Mouse (Mus musculus): ENCODE results near the gene Mrpl4.
A peak's percentile ranks its signal among the peaks of the same experiment; 100 is the strongest.
"Not testable (repeated sequence)": the region's sequence is repeated elsewhere in the genome, so short reads cannot be mapped to it uniquely, and the experiment has no call there.

Gene Mrpl4

DNA sequence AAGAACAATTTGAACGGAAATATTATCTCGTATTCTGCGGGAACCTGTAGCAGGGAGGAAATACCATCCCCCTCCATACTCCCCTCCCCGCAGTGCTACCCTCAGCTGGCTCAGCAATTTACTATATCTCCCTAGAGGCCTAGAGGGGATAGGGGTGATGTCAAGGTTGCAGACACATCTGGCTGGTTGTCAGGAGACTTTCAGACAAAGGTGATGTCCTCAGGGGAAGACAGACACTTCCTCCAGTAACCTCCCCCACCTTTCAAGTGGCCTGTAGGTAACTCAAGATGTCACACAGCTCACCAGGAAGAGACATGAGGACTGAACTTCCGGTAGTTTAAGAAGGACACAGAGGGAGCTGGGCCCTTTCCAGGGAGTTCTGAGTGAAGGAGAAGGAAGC, 19.4 kb upstream of the Mrpl4 start:
- peak in 1 of 2 experiments; percentile 6 for DNase-seq (ENCODE audit: low read depth in 2 of 2, low spot score in 2 of 2)

- DNase-seq (ENCODE audit: low read depth in 2 of 2, low spot score in 2 of 2): no peak
These were observed 15.4 kb upstream of the Mrpl4 start for GRCm38 (mm10) chr9:20986952-20987686.

GRCm38 (mm10) chr9:20987953-20988352, 14.6 kb upstream of the Mrpl4 start:
- DNase-seq (ENCODE audit: low read depth in 2 of 2, low spot score in 2 of 2): no peak

DNA sequence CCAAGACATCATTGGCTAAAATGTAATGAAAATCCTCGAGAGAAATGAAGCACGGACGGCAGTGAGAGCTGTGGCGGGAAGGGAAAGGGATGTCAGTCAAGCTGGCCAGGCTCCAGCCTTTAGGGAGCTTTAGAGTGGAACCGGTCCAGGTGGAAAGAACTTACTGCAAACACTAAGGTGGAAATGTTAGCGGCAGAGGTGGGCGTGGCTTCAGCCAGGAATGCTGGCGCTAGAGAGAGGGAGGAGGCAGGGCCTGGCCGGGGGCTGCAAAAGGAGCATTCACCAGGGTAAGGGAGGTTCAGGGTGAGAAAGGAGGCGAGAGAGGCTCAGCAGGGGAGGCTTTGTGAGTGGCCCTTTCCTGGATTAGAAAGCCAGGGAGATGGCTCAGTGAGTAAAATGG, 11.7 kb upstream of the Mrpl4 start:
- no peak for DNase-seq (ENCODE audit: low read depth in 2 of 2, low spot score in 2 of 2)

DNA sequence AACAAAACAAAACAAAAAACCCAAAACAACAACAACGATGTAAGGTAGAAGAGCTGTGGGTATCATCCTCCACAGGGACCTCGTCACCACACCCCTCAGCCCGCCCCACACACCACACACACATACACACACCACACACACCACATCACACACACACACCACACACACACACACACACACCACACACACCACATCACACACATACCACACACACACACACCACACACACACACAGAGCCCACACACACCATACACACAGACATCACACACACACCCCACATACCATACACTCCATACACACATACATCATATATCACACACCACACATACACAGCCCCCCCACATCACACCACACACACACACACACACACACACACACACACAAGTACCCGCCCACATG, 11.0 kb upstream of the Mrpl4 start:
- no peak for DNase-seq (ENCODE audit: low read depth in 2 of 2, low spot score in 2 of 2)

GRCm38 (mm10) chr9:20993165-20993898, 9.2 kb upstream of the Mrpl4 start:
- no peak for DNase-seq (ENCODE audit: low read depth in 2 of 2, low spot score in 2 of 2)

DNA sequence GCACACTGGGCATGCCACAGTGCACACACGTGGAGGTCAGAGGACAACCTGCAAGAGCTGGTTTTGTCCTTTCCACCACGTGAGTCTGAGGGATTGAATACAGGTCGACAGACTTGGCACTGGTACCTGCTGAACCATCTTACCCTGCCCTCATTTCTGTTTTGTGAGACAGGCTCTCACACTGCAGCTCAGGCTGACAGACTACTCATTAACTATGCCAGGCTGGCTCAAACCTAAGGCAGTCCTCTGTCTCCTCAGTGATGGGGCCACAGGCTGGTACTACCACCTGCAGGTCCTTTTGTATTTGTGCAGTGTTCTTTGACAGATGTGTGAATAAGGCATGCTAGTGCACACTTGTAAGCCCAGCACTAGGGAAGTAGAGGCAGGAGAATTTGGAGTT, 7.5 kb upstream of the Mrpl4 start:
- no peak for DNase-seq (ENCODE audit: low read depth in 2 of 2, low spot score in 2 of 2)

GRCm38 (mm10) chr9:20997065-20997464, 5.5 kb upstream of the Mrpl4 start:
- DNase-seq (ENCODE audit: low read depth in 2 of 2, low spot score in 2 of 2): no peak

GRCm38 (mm10) chr9:20998337-20998736, 4.2 kb upstream of the Mrpl4 start:
- peak in 1 of 2 experiments; percentile 13 for DNase-seq (ENCODE audit: low read depth in 2 of 2, low spot score in 2 of 2)

DNA sequence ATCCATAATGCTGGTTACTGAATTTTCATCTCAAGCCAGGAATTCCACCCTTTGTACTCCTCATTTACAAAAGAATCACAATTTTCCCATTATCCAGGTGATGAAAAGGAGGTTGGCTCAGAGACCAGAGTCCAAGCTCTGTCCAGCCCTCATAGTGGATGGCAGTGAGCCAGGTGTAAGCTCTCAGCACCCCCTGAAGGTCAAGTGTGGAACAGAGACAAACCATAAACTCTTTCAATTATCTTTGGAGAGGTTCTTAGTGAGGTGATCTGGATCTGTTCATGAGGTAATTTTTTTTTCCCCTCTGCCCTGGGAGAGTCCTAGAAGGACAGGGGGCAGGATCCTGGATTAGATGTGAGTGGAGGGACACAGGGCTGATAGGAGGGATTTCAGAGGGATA, 1.7 kb upstream of the Mrpl4 start:
- no peak for DNase-seq (ENCODE audit: low read depth in 2 of 2, low spot score in 2 of 2)

- no peak for DNase-seq (ENCODE audit: low read depth in 2 of 2, low spot score in 2 of 2)
These were observed 812 bp upstream of the Mrpl4 start for GRCm38 (mm10) chr9:21001651-21002200.

DNA sequence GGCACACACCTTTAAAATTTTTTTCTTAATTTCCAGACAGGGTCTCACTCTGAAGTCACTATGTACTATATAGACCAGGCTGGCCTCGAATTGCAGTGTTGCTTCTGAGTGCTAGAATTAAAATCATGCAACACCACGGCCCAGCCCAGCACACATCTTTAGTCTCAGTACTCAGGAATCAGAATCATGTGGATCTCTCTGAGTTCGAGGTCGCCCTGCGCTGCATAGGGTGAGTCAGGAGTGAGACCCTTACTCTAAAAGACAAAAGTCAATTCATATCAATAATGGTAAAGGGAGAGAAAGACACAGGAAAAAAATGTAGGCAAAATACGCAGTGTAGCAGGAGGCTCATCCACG, 290 bp upstream of the Mrpl4 start:
- DNase-seq (ENCODE audit: low read depth in 2 of 2, low spot score in 2 of 2): no peak

- no peak for DNase-seq (ENCODE audit: low read depth in 2 of 2, low spot score in 2 of 2)
These were observed 4.9 kb downstream of the Mrpl4 start for GRCm38 (mm10) chr9:21007313-21007952.

DNA sequence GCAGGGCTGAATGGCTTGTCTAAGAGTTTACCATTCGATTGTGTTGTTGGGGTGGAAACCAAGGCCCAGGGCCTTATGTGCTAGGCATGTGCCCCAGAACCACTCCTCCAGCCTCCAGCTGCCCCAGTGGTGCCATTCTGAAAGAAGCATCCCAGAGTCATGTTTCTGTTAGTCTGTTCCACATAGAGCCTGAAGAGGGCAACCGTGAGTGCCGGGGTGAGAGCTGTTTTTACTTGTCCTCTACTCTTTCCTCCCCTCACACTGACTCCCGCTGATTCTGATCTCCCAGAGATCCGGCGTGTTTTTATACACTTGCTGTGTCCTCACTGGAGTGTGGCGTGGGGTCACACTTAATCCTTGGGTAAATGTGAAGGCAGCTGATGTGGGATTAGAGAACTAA, 5.5 kb downstream of the Mrpl4 start:
- no peak for DNase-seq (ENCODE audit: low read depth in 2 of 2, low spot score in 2 of 2)

- no peak for DNase-seq (ENCODE audit: low read depth in 2 of 2, low spot score in 2 of 2)
These were observed 7.8 kb downstream of the Mrpl4 start for GRCm38 (mm10) chr9:21010362-21010761.

GRCm38 (mm10) chr9:21010939-21011541, 8.5 kb downstream of the Mrpl4 start:
- not testable (repeated sequence) for DNase-seq (ENCODE audit: low read depth in 2 of 2, low spot score in 2 of 2)

- no peak for DNase-seq (ENCODE audit: low read depth in 2 of 2, low spot score in 2 of 2)
These were observed 9.3 kb downstream of the Mrpl4 start for GRCm38 (mm10) chr9:21011846-21012312.

- no peak for DNase-seq (ENCODE audit: low read depth in 2 of 2, low spot score in 2 of 2)
These were observed 9.8 kb downstream of the Mrpl4 start for GRCm38 (mm10) chr9:21012368-21012767.

DNA sequence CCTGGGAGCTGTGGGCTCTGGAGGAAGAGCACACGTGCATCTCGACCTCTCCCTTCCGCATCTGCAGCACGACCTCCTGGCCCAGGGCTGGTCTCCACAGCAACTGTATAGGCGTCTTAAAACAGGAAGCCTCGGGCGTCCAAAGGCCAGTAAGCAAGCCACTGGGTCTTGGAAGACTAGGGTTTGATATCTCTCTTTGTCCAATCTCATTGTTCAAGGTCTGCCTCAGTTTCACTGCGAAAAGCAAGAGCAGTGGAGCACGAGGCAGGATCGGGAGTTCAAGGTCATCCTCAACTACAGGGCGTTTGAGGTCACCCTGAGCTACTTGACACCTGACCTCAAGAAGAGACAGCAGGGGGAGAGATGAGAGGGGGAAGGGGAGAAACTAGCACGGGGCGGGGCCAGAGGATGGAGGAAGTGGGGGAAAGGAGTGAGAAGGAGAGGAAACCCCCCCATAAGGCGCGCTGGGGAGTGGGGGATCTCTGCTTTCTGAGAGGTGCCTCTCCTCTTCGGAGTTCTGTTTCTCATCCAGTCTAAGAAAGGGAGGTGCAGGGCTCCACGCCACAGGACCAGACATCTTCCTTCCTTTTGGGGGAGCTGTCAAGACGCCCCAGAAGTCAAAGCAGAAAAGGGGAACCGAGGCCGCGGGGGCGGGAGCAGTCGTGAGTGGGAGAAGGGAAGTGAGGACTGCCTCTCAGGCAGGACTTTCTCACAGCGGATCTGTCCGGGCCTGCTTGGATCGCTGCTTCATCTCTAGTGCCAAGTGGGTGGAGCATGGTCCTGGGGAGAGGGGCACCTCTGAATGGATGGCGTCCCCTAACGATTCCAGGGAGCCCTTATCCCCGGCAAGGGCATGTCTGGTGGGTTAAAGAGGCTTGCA, 12.4 kb downstream of the Mrpl4 start:
- DNase-seq (ENCODE audit: low read depth in 2 of 2, low spot score in 2 of 2): peak in 1 of 2 experiments; percentile 36

GRCm38 (mm10) chr9:21015571-21016130, 13.1 kb downstream of the Mrpl4 start, which contains the start of gene Icam1:
TSS of gene Icam1 (plus strand) at chr9:21015985.
- DNase-seq (ENCODE audit: low read depth in 2 of 2, low spot score in 2 of 2): peak; percentile 80 to 84
